Mouse (Mus musculus) adrenal gland, postnatal 14 days (tissue): ENCODE measurements around the gene Mfsd4b2. TPM values are rescaled to one million over a fixed set of nuclear protein-coding genes. Genes with fewer than 3 reads are reported as not detected.
A peak's percentile ranks its signal among the peaks of the same experiment; 100 is the strongest.

Experiments
- DNase-seq: peaks from one replicate; pipeline ENCODE4 v3.0.0; 2021; ENCODE audit warnings: mixed read lengths
- total RNA-seq: library from RNA; stranded (reverse); gene quantifications from 2 replicates; pipeline ENCODE4 v1.2.3, GENCODE M21; 2021

Gene Mfsd4b2
- total RNA-seq, 1 experiment from 2014 or later, result 0.26 TPM

DNA sequence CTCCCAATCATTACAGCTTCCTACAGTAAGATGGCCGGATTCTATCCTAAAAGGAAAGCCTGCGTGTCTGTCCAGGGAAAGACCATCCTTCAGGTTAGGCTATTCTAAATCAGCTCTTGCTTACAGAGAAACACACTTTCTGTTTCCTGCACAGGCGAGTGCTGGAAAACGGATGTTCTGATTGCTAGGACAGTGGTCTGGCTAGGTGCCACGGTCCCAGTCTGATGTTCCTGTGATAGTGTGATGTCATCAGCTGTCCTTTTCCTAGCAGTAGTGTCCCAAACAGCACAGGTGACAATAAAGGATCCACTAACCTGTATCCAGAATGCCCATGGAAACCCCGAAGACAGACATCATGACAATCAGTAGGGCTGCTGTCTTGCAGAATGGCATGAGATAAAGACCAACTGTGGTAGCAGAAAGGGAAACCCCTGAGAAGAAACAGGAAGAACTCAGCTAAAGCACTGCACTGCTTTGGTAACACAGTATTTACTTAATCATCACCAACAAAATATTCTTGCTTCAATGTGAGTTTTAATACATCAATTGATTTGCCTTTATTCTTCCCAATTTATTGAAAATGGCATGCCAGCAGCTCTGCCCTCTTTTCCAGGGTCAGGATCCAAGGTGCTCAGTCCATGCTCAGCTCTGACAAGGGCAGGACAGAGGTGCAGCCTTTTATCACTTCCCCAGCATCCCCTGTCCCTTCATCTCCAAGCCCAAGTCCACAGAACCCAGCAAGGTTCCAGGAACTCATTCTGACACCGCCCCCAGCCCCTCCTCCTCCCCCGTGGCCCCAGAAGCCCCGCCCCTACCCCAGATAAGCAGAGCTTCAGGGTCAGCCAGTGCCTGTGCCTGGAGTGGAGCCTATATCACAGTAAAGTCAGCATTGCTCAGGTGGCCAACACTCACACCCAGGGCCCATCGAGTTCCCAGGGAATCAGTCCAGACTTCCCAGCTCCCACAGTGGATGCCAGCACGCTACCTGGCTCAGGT is 32.7 kb downstream of the Mfsd4b2 start:
- DNase-seq, result peak; percentile 48

DNA sequence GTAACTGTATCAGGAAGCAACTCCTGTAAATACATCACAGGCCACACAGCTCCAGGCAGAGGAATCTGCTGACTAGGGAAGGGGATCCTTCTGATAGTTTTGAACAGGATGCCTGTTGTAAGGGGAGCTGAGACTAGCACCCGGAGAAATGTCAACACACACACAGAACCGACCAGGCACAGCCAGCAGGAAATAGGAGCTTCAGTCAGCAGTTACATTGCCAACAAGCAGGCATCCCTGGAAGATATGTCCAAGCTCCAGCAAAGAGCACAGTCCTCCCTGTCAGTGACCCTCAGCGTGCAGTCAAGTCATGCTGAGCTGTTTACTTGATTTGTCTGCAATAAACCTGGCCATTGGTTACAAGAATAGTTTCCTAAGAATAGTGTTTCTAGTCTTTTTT is 38.1 kb downstream of the Mfsd4b2 start:
- no peak for DNase-seq

Other genes with a start within 250 kb of the Mfsd4b2 start
- gene Rev3l, start 194.8 kb downstream of the Mfsd4b2 start, total RNA-seq, result 26.9 and 34.8 TPM in 2 replicates
- 6.0 and 8.0 TPM in 2 replicates for gene Mfsd4b4, start 27.7 kb downstream of the Mfsd4b2 start, total RNA-seq
- gene Mfsd4b3, start 33.2 kb upstream of the Mfsd4b2 start, total RNA-seq, result 4.5 and 5.7 TPM in 2 replicates
- gene Mfsd4b5, start 59.7 kb upstream of the Mfsd4b2 start, total RNA-seq, result 0.67 and 0.75 TPM in 2 replicates
- gene Mfsd4b1, start 98.3 kb upstream of the Mfsd4b2 start, total RNA-seq, result 4.1 and 6.8 TPM in 2 replicates
- 24.6 and 29.7 TPM in 2 replicates for gene Slc16a10, start 215.3 kb upstream of the Mfsd4b2 start, total RNA-seq